Mouse (Mus musculus) olfactory bulb, adult 2 months (tissue): ENCODE measurements around the gene Vmn1r12.

Experiments used
- CTCF ChIP-seq: fragments of 200-500 bp; IDR thresholded peaks from 2 replicates; pipeline ENCODE4 v1.5.1; 2012; ENCODE audit warnings: low read depth, mild to moderate bottlenecking, low read length, moderate library complexity; ENCODE audit not compliant: insufficient read depth
- POLR2A ChIP-seq: fragments of 200-500 bp; IDR thresholded peaks from 2 replicates; pipeline ENCODE4 v1.6.1; 2012; ENCODE audit warnings: mild to moderate bottlenecking, low read depth, low read length, moderate library complexity; ENCODE audit not compliant: insufficient read depth

GRCm38 (mm10) chr6:57109154-57109553, 47.6 kb upstream of the Vmn1r12 start, which contains the start of gene Vmn1r10:
- TF ChIP-seq CTCF (no peak), POLR2A (no peak)
